Mouse (Mus musculus) embryonic facial prominence, embryonic 10.5 days (tissue): ENCODE measurements around the gene Lig3. TPM values are rescaled to one million over a fixed set of nuclear protein-coding genes. Genes with fewer than 3 reads are reported as not detected.

Experiments
- DNase-seq: peaks from one replicate; pipeline ENCODE4 v3.0.0-alpha.2; 2017; ENCODE audit warnings: low spot score
- H3K27ac ChIP-seq: fragments of 300-500 bp; sonication (generic); replicated peaks from 2 replicates; pipeline ENCODE4 v1.5.1; 2016; ENCODE audit warnings: mild to moderate bottlenecking
- H3K27me3 ChIP-seq: fragments of 300-500 bp; sonication (generic); replicated peaks from 2 replicates; pipeline ENCODE4 v1.6.1; 2016; ENCODE audit warnings: low read depth, mild to moderate bottlenecking; ENCODE audit not compliant: poor library complexity, severe bottlenecking
- H3K36me3 ChIP-seq: fragments of 300-500 bp; sonication (generic); replicated peaks from 2 replicates; pipeline ENCODE4 v1.6.1; 2016; ENCODE audit warnings: mild to moderate bottlenecking, moderate library complexity
- H3K4me1 ChIP-seq: fragments of 300-500 bp; sonication (generic); 2 replicates; pipeline ENCODE4 v1.6.1; 2016
- H3K4me3 ChIP-seq: fragments of 300-500 bp; sonication (generic); 2 replicates; pipeline ENCODE4 v1.5.1; 2016; ENCODE audit warnings: mild to moderate bottlenecking, moderate library complexity
- H3K9me3 ChIP-seq: fragments of 300-500 bp; sonication (generic); 2 replicates; pipeline ENCODE4 v1.6.1; 2016; ENCODE audit warnings: mild to moderate bottlenecking
- WGBS: fragments of 180-500 bp; shearing (Covaris S2); methylation state at CpG from one replicate; pipeline ENCODE4 v1.1.7; 2016; 5-methylcytosine and 5-hydroxymethylcytosine counted together
- polyA plus RNA-seq: library from polyadenylated mRNA; unstranded; fragments of >200 nt; fragmentation: Nextera tagmentation; extraction: Ambion mirVana; gene quantifications from 2 replicates; pipeline ENCODE4 v1.2.1, GENCODE M21; 2016

Lig3 gene
- polyA plus RNA-seq: 43.8 and 48.7 TPM in 2 replicates

DNA sequence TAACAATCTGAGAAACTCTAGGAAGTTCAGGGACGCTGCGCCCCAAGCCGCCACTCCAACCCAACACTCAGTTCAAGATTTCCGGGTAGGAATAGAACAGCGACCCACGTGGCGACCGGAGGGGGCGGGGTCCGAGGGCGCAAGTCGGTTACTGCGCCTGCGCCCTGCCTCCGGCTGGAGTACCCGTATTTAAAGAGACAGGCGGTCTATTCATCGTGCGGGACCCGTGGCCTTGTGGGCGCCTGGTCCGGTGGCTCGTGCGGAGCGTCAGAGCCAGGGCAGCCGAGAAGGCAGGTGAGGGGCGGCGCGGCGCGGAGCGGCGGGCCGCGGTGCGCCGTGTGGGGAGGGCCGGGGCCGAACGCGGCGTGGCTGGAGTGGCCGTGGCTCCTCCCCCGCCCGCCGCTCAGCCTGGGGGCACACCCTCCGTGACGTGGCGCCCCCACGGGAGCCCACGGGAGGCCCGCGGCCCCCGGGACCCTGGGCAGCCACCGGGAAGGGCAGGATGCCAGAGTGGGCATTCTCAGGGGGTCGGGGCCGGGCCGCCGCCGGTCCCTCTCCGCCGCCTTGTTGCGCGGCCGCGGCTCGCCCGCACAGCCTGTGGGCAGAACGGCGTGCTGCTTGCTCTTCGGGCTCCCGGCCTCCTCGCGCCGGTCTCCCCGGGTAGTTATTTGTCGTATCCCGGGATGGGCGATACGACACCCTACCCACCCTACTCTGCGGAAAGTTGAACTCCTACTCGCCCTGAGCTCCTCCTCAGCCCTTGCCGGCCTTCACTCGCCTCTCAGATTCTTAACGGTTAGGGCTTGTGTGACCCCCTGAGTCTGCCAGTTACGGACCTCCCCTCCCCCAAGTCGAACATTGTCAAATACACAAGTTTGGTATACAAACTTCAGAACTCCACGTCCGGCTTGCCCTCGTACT is at the start of gene Lig3:
Gene Lig3, plus strand, starts transcription at position 126 of the 921 bp plus-strand sequence.
- under 1% methylated on average over 90 of the region's 90 CpGs for WGBS
- peak; percentile 95 for DNase-seq
- H3K4me1 ChIP-seq: peaks cover 21% of the 10 kb centered on the region
- H3K36me3 ChIP-seq: peaks cover 32% of the 10 kb centered on the region
- H3K27me3 ChIP-seq: no peaks in the 10 kb centered on the region
- peak within 1 kb of the TSS; percentile 95 for H3K4me3 ChIP-seq
- H3K9me3 ChIP-seq: no peaks in the 10 kb centered on the region
- H3K27ac ChIP-seq: peak within 1 kb of the TSS; percentile 98

- Histone ChIP-seq H3K4me3 (no peak overlapping the region), H3K36me3 (no peaks in the 10 kb centered on the region), H3K27me3 (no peaks in the 10 kb centered on the region), H3K4me1 (no peaks in the 10 kb centered on the region), H3K27ac (no peak overlapping the region), H3K9me3 (no peaks in the 10 kb centered on the region)
- DNase-seq: no peak
Observed at GRCm38 (mm10) chr11:82734227-82734626, 46.7 kb upstream of the Lig3 start.

DNA sequence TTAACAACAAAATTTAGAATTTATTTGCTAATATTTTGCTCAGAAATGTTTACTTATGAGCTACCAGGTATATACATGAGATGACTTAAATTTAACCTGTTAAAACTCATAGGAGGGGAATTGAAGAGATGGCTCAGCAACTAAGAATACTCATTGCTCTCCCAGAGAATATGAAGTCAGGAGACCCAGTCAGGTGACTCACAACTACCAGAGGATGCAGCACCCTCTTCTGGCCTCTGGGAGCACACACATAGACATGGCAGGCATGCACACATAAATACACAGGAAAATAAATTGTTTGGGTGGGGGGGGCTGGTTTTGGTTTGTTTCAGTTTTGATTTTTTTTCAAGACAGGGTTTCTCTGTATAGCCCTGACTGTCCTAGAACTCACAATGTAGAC is 41.9 kb upstream of the Lig3 start:
- no peaks in the 10 kb centered on the region for H3K4me1 ChIP-seq
- no peaks in the 10 kb centered on the region for H3K27me3 ChIP-seq
- no peak for DNase-seq
- H3K36me3 ChIP-seq: no peaks in the 10 kb centered on the region
- no peak overlapping the region for H3K4me3 ChIP-seq
- H3K27ac ChIP-seq: no peak overlapping the region
- no peaks in the 10 kb centered on the region for H3K9me3 ChIP-seq

- Histone ChIP-seq H3K4me1 (no peaks in the 10 kb centered on the region), H3K4me3 (no peak overlapping the region), H3K36me3 (no peaks in the 10 kb centered on the region), H3K27ac (no peak overlapping the region), H3K9me3 (no peaks in the 10 kb centered on the region), H3K27me3 (no peaks in the 10 kb centered on the region)
- peak; percentile 23 for DNase-seq
- WGBS: 32% methylated on average over 6 of the region's 6 CpGs
Observed at GRCm38 (mm10) chr11:82746138-82746537, 34.8 kb upstream of the Lig3 start.

- Histone ChIP-seq H3K9me3 (no peaks in the 10 kb centered on the region), H3K27me3 (no peaks in the 10 kb centered on the region), H3K4me3 (no peak overlapping the region), H3K36me3 (no peaks in the 10 kb centered on the region), H3K4me1 (no peaks in the 10 kb centered on the region), H3K27ac (no peak overlapping the region)
- no peak for DNase-seq
- 82% methylated on average over 8 of the region's 8 CpGs for WGBS
Observed at GRCm38 (mm10) chr11:82746857-82747366, 34.0 kb upstream of the Lig3 start.

DNA sequence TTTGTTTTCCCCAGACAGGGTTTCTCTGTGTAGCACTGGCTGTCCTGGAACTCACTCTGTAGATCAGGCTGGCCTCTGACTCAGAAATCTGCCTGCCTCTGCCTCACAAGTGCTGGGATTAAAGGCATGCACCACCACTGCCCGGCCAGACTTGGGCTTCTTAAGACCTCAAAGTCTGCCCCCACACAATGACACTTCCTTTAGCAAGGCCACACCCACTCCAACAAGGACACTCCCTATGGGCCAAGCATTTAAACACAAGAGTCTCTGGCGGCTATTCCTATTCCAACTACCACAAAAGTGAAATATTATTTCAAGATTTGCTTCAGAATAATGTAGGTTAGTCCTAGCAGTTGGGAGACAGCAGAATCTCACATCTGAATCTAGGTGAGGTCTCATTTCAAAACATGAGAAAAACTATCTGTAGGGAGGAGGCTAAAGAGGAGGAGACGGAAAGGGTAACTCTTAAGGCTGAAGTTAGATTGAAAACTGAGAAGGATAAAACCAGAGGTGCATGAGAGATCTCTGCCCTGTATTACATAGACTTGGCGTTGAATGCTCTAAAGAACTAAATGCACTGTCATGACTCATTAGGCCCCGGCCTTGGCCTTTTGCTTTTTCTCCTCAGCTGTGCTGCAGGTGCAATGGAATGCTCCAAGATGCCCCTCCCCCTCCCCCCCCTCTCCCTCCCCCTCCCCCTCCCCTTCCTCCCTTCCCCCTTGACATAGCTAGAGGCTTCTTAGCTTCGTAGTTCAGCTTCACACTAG is 28.4 kb upstream of the Lig3 start:
- Histone ChIP-seq H3K27me3 (no peaks in the 10 kb centered on the region), H3K4me3 (no peak overlapping the region), H3K27ac (no peak overlapping the region), H3K36me3 (no peaks in the 10 kb centered on the region), H3K4me1 (no peaks in the 10 kb centered on the region), H3K9me3 (no peaks in the 10 kb centered on the region)
- no peak for DNase-seq
- WGBS: 78% methylated on average over 6 of the region's 6 CpGs

DNA sequence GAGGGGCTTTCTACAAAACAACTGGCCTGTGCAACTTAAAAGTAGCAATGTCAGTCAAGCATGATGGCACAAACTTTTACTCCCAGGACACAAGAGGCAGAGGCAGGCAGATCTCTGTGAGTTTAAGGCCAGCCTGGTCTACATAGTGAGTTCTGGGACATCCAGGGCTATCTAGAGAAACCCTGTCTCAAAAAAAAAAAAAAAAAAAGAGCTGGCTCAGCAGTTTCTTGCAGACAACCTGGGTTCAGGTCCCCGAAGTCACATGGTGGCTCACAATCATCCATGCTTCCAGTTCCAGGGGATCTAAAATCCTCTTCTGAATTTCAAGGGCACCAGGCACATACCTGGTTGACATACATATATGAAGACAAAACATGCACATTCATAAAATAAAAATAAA is 25.0 kb upstream of the Lig3 start:
- no peak overlapping the region for H3K27ac ChIP-seq
- no peaks in the 10 kb centered on the region for H3K4me1 ChIP-seq
- no peaks in the 10 kb centered on the region for H3K9me3 ChIP-seq
- H3K4me3 ChIP-seq: no peak overlapping the region
- no peak for DNase-seq
- 92% methylated on average over 1 of the region's 1 CpGs for WGBS
- H3K27me3 ChIP-seq: no peaks in the 10 kb centered on the region
- no peaks in the 10 kb centered on the region for H3K36me3 ChIP-seq

GRCm38 (mm10) chr11:82762286-82762829 is 18.6 kb upstream of the Lig3 start:
- Histone ChIP-seq H3K4me3 (no peak overlapping the region), H3K9me3 (no peaks in the 10 kb centered on the region), H3K27ac (no peak overlapping the region), H3K4me1 (peaks cover 22% of the 10 kb centered on the region), H3K36me3 (peaks cover 11% of the 10 kb centered on the region), H3K27me3 (no peaks in the 10 kb centered on the region)
- DNase-seq: no peak
- 88% methylated on average over 6 of the region's 6 CpGs for WGBS

- H3K4me3 ChIP-seq: peak overlapping the region; percentile 96
- DNase-seq: no peak
- H3K4me1 ChIP-seq: peaks cover 22% of the 10 kb centered on the region
- H3K27ac ChIP-seq: peak overlapping the region; percentile 87
- H3K27me3 ChIP-seq: no peaks in the 10 kb centered on the region
- WGBS: 13% methylated on average over 4 of the region's 4 CpGs
- no peaks in the 10 kb centered on the region for H3K9me3 ChIP-seq
- peaks cover 14% of the 10 kb centered on the region for H3K36me3 ChIP-seq
Observed at GRCm38 (mm10) chr11:82763261-82763660, 17.6 kb upstream of the Lig3 start.

- Histone ChIP-seq H3K4me1 (peaks cover 22% of the 10 kb centered on the region), H3K9me3 (no peaks in the 10 kb centered on the region), H3K27me3 (no peaks in the 10 kb centered on the region), H3K27ac (peak within 1 kb of the TSS; percentile 87), H3K36me3 (peaks cover 20% of the 10 kb centered on the region), H3K4me3 (peak within 1 kb of the TSS; percentile 96)
- WGBS: under 1% methylated on average over 44 of the region's 44 CpGs
- peak; percentile 94 for DNase-seq
Observed at GRCm38 (mm10) chr11:82763742-82764437, 17.0 kb upstream of the Lig3 start, which contains the start of the genes Cct6b and Zfp830. Cct6b (minus strand) TSS chr11:82764321. Zfp830 (plus strand) TSS chr11:82764345.

- H3K4me3 ChIP-seq: peak overlapping the region; percentile 96
- H3K27me3 ChIP-seq: no peaks in the 10 kb centered on the region
- H3K27ac ChIP-seq: peak overlapping the region; percentile 87
- no peaks in the 10 kb centered on the region for H3K9me3 ChIP-seq
- H3K4me1 ChIP-seq: peaks cover 22% of the 10 kb centered on the region
- under 1% methylated on average over 28 of the region's 28 CpGs for WGBS
- no peak for DNase-seq
- peaks cover 25% of the 10 kb centered on the region for H3K36me3 ChIP-seq
Observed at GRCm38 (mm10) chr11:82764438-82764924, 16.4 kb upstream of the Lig3 start.

DNA sequence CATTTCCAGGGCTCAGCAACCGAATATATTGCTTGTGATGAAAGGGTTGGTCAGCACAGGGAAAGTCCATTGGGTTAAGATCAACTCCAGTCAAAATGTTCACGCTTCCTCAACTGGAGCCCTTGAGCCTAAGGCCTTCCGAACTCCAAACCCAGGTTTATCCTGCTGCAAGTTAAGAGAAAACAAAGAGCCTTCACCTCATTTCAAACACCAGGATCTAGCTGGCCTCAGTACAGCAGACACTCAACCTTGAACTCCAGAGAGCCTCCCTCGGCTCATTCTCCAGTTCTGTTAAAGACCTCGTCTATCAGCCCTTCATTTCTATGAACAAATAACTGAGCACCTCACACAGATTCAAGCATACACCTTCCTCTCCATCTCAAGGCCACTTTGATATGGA is 774 bp upstream of the Lig3 start:
- Histone ChIP-seq H3K9me3 (no peaks in the 10 kb centered on the region), H3K36me3 (peaks cover 21% of the 10 kb centered on the region), H3K4me1 (peaks cover 21% of the 10 kb centered on the region), H3K27me3 (no peaks in the 10 kb centered on the region), H3K27ac (peak overlapping the region; percentile 98), H3K4me3 (peak overlapping the region; percentile 95)
- 59% methylated on average over 5 of the region's 5 CpGs for WGBS
- DNase-seq: no peak
